Mouse (Mus musculus): Measurements from ENCODE around the gene Prrg4.
A peak's percentile ranks its signal among the peaks of the same experiment; 100 is the strongest.
"Not testable (repeated sequence)": the region's sequence is repeated elsewhere in the genome, so short reads cannot be mapped to it uniquely, and the experiment has no call there.

The Prrg4 gene

DNA sequence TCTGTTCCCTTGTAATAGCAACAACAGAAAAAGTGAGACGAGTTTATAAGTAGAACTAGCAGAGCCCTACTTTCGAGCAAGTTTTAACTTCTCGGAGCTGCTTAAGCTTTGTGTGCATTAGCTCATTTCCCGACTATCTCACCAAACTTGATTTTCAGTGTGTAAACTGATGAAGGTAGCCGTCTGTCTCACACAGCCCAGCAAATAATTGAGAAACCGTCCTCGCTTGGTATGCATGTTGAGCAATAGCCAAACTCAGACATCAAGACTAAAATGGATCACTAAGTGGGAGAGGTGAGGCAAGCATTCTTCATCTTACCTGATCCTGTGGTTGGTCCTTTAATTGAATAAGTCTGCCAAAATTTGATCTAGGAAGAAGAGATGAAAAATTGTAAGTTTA is 7.9 kb downstream of the Prrg4 start:
- no peak for DNase-seq

DNA sequence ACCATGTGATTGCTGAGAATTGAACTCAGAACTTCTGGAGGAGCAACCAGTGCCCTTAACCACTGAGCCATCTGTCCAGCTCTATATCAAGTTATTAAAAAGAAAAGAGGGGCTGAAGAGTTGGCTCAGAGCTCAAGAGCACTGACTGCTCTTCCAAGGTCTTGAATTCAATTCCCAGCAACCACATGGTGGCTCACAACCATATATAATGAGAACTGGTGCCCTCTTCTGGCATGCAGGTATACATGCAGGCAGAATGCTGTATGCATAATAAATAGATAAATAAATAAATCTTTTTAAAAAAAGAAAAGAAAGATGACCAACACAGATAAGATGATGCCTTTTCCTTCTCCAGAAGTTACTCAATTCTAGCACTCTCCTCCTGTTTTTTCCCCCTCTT is 8.7 kb downstream of the Prrg4 start:
- no peak for DNase-seq

DNA sequence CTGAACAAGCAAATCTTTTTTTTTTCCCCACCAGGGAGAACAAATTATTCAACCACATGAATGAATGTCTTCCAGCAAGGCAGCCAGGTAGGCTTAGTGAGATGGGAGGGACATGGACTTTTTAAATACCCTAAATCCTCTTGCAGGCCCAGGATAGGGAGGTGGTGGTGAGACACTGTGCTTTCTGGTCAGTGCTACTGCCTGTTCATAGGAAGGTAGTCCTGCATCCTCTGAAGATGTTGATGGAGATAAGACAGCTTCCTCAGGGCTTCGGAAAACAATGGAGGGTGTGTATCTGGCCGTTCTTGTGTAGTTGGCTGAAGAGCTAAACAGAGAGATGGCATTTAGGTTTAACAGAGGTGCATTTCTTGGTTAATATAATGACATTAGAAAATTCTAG is 17.2 kb downstream of the Prrg4 start:
- no peak for DNase-seq

DNA sequence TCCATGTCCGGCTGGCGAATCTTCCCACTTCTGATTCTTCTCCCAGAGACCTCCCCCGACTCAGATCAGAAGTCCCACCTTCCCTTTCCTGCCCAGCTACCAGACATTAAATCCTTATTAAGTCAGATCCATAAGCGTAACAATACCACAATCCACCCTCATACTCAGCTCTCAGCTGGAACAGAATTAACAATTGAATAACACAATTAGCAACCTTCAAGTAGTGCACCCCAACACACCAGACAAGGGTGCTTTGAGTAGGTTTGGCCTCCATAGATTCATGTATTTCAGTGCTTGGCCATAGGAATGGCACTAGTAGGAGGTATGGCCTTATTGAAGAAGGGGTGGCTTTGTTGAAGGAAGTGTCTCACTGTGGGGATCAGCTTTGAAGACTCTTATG is 23.5 kb downstream of the Prrg4 start:
- DNase-seq, result no peak

DNA sequence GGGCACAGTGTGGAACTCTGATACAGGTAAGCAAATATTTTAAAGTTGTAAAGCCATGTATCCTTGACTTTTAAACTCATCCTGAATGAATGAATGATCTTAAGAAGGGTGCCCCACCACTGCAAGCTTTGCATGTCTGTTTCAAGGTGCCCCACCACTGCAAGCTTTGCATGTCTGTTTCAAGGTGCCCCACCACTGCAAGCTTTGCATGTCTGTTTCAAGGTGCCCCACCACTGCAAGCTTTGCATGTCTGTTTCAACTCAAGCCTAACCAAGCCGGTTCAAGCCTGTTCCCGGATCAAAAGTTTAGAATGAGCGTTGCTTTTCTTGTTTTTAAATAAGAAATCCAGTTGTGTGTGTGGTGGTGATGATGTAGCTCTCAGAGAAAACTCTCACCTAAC is 30.9 kb downstream of the Prrg4 start:
- not testable (repeated sequence) for DNase-seq

DNA sequence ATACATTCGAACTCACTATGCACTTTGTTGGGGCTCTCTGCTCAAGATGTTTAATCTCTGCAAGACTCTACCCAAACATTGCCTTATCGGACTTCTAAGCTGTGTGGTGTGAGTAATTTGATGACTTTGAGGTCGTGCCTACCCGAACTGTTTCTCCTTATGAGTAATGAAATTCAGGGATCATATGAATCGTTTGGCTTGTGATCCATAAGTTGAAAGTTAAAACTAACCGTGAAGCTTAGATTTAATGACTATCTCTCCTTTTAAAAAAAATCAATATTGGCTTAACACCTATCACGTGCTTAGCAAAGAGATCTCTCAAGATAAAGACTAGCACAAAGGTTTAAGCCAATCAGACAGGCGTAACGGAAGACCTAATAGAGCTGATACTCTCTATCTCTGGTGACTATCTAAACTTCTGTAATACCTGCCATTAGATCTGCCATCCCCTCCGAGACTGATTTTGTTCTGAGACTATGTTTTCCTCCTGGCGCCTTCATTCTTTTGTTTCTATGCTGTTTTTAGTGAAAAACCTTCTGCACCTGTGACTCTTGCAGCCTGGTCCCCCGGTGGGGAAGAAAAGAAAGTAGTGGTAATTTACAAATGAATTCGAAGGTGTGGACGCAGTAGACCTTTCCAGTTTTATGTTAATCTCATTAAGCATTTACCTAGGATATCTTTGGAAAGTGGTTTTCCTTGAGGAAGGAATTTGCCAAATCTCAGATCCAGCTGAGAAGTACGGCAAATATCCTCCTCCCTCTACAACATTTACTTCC is 31.9 kb downstream of the Prrg4 start:
- DNase-seq, result no peak

DNA sequence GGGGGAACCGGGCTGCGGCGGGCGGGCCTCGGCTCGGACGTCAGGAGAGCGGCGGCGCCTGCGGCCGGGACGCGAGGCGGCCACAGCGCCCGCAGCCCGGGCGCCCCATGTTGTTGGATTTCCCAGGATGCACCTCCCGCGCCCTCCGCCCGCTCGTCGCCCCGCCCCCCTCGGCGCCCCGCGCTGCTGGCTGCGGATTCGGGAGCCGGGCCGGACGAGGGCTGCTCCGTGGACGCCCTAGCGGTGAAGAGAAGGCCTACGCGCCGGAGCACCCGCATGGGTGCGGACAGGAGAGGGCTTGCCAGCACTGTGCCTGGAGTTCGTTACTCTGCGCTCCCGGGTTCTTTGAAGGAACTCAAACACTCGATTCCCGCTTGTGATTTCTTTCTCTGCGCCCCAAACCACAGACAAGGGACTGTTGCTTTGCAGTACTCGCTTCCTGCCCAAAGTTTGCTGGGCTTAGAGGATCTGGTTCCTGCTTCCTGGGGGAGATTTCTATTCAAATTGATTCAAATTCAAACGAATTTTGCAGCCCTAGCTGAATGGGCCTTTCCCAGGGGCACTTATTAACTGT is 32.7 kb downstream of the Prrg4 start:
- DNase-seq, result peak; percentile 92 to 94

DNA sequence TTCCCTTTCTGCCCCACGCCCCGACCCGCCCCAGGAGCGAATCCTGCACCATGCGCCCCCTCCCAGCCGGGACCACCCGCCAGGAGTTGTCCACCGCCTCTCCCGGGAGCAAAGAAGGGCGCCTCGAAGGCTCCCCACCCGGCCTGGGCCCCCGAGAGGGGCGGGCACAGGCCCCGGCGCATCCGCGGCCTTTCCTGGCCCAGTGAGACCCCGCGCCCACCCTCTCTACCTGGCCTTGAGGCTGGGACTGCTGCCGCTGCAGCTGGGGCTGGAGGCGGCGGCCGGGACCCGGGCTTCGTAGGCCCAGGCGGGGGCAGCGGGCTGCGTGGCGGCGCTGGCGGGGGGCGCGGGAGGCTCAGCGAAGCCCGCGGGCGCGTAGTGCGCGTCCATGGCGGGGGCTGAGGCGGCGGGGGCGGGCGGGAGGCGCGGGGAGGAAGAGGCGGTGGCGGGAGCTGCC is 33.3 kb downstream of the Prrg4 start, which contains the start of gene Qser1:
TSS of gene Qser1 (minus strand) at position 390 of the 457 bp plus-strand sequence.
- peak in 1 of 2 experiments; percentile 65 for DNase-seq

DNA sequence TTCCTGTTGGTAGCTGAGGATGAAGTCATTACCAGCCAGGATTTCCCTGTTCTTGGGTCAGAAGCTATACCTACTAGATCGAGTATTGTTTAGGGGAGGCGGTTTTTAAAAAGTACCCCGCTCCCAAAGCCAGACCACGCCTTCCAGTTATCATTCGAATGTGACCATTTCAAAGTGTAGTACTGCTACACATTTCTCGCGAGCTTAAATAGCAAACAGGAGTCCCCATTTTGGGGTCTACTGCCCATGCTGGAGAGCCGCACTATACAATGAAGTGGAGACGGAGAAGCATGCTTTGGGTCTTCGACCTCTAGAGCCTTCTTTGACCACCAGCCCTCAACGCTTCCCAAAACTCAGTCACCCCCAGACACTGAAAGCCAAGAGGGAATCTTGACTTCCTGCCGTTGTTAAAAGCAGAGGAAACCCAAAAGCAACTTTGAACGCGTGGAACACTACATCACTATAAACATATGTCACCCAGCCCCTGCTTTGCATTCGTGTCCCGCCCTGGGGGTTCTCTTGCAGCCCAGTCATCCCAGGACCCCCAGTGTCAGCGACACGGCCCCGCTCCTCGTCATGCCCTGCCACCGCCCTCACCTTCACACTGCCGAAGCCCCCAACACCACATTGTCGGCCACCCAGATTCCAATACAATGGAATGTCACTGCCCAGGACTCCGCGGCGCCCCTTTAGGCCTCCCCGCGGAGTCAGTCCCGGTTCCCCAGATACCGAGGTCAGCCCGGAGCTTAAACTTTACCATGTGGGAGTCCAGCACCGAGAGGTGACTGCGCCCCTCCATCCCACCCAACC is 33.9 kb downstream of the Prrg4 start:
- DNase-seq, result no peak

DNA sequence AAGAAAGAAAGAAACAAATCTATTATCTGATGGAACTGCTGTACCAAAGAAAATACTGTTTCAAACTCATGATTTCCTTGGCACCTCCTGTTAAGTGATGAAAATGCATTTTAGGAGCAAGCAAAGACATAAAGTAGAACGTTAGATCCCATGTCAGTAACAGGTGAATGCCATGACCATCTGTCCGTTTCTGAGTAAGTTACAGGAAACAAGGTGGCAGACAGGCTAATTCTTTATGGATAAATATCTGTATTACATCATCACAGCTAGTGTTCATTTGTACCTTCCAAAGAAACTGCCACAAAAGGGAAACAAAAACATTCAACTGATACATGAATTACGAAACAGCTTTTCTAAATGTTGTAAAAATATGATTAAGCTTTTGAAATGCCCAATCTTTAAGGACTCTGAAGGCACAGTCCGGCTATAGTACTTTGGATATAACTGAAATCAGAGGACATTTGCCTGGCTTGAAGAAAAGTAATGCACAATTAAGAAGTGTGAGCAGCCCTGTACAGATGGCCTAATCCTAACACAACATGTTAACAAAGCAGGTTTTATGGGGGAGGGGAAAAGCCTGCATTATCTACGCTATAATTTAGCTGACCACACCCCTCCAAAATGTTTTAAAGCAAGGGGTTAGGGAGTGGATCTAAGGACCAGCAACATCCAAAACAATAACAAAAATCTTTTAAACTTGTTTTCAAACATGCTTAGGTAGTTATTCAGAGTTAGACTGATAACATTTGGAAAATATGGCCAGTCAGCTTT is 35.3 kb downstream of the Prrg4 start:
- DNase-seq, result peak in 1 of 2 experiments; percentile 24

DNA sequence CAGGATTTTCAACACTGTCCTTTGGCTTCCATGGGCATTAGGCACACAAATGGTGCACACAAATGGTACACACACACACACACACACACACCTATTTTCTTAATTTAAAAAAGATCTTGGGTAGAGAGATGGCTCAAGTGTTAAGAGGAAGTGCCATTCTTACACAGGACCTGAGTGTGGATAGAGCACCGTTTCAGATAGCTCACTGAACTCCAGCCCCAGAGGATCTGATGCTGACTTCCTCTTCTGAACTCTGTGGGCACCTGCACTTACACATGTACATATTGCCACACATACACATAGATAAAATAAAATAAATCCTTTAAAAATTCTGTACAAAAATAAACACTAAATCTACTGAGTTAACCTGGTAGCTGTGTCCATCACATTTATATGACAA is 44.2 kb downstream of the Prrg4 start:
- DNase-seq, result no peak
